Mouse (Mus musculus): ENCODE measurements around the gene Nr1d1. TPM values are rescaled to one million over a fixed set of nuclear protein-coding genes. Genes with fewer than 3 reads are reported as not detected.

The Nr1d1 gene
- polyA plus RNA-seq, 1 experiment from 2014 or later = 1.9 TPM

- H3K9me3 ChIP-seq (ENCODE audit: control insufficient read depth, low read length) = no peaks in the 10 kb centered on the region
- H3K27me3 ChIP-seq (ENCODE audit: control insufficient read depth, insufficient read depth, low read length) = no peaks in the 10 kb centered on the region
- no peaks in the 10 kb centered on the region for H3K36me3 ChIP-seq (ENCODE audit: control insufficient read depth, insufficient read depth, low read length)
- ATAC-seq (ENCODE audit: insufficient read depth, low FRiP score, low TSS enrichment) (no peak), DNase-seq (ENCODE audit: low spot score) (no peak)
- H3K4me1 ChIP-seq (ENCODE audit: control insufficient read depth, insufficient read depth, low read length) = peaks cover 78% of the 10 kb centered on the region
- no peak overlapping the region for H3K27ac ChIP-seq (ENCODE audit: low read depth, low read length)
- H3K9ac ChIP-seq (ENCODE audit: low read length) = no peak overlapping the region
- peak overlapping the region; percentile 41; the same call in 1 of the 2 replicates for H3K4me2 ChIP-seq (ENCODE audit: low read depth)
- 48% methylated on average over 12 of the region's 12 CpGs for WGBS
- H3K4me3 ChIP-seq (ENCODE audit: low read depth, low read length) = no peak overlapping the region
Observed at GRCm38 (mm10) chr11:98745932-98746853, 28.9 kb downstream of the Nr1d1 start.

- peak overlapping the region; percentile 74 for H3K4me2 ChIP-seq (ENCODE audit: low read depth)
- WGBS = 35% methylated on average over 7 of the region's 7 CpGs
- no peak for ATAC-seq (ENCODE audit: insufficient read depth, low FRiP score, low TSS enrichment)
- H3K9me3 ChIP-seq (ENCODE audit: control insufficient read depth, low read length) = no peaks in the 10 kb centered on the region
- no peaks in the 10 kb centered on the region for H3K36me3 ChIP-seq (ENCODE audit: control insufficient read depth, insufficient read depth, low read length)
- peak overlapping the region; percentile 44 for H3K9ac ChIP-seq (ENCODE audit: low read length)
- H3K27me3 ChIP-seq (ENCODE audit: control insufficient read depth, insufficient read depth, low read length) = no peaks in the 10 kb centered on the region
- no peak overlapping the region for H3K4me3 ChIP-seq (ENCODE audit: low read depth, low read length)
- no peak for DNase-seq (ENCODE audit: low spot score)
- peak overlapping the region; percentile 39; the same call in 1 of the 2 replicates for H3K27ac ChIP-seq (ENCODE audit: low read depth, low read length)
- peaks cover 76% of the 10 kb centered on the region for H3K4me1 ChIP-seq (ENCODE audit: control insufficient read depth, insufficient read depth, low read length)
Observed at GRCm38 (mm10) chr11:98744456-98745019, 30.6 kb downstream of the Nr1d1 start.

GRCm38 (mm10) chr11:98743655-98744345 is 31.3 kb downstream of the Nr1d1 start:
- Histone ChIP-seq H3K9ac (ENCODE audit: low read length) (peak overlapping the region; percentile 44), H3K4me2 (ENCODE audit: low read depth) (peak overlapping the region; percentile 74), H3K4me3 (ENCODE audit: low read depth, low read length) (peak overlapping the region; percentile 89), H3K4me1 (ENCODE audit: control insufficient read depth, insufficient read depth, low read length) (peaks cover 69% of the 10 kb centered on the region), H3K36me3 (ENCODE audit: control insufficient read depth, insufficient read depth, low read length) (no peaks in the 10 kb centered on the region), H3K27ac (ENCODE audit: low read depth, low read length) (peak overlapping the region; percentile 39; the same call in 1 of the 2 replicates), H3K27me3 (ENCODE audit: control insufficient read depth, insufficient read depth, low read length) (no peaks in the 10 kb centered on the region), H3K9me3 (ENCODE audit: control insufficient read depth, low read length) (no peaks in the 10 kb centered on the region)
- peak; percentile 70 for DNase-seq (ENCODE audit: low spot score)
- WGBS = 8% methylated on average over 9 of the region's 9 CpGs
- ATAC-seq (ENCODE audit: insufficient read depth, low FRiP score, low TSS enrichment) = no peak

- H3K27ac ChIP-seq (ENCODE audit: low read depth, low read length) = peak overlapping the region; percentile 89
- no peaks in the 10 kb centered on the region for H3K27me3 ChIP-seq (ENCODE audit: control insufficient read depth, insufficient read depth, low read length)
- ATAC-seq (ENCODE audit: insufficient read depth, low FRiP score, low TSS enrichment) (peak; percentile 16; the same call in 1 of the 2 replicates), DNase-seq (ENCODE audit: low spot score) (peak; percentile 59)
- H3K9me3 ChIP-seq (ENCODE audit: control insufficient read depth, low read length) = no peaks in the 10 kb centered on the region
- no peaks in the 10 kb centered on the region for H3K36me3 ChIP-seq (ENCODE audit: control insufficient read depth, insufficient read depth, low read length)
- H3K4me1 ChIP-seq (ENCODE audit: control insufficient read depth, insufficient read depth, low read length) = peaks cover 57% of the 10 kb centered on the region
- WGBS = 3% methylated on average over 21 of the region's 21 CpGs
- peak overlapping the region; percentile 89 for H3K4me3 ChIP-seq (ENCODE audit: low read depth, low read length)
- peak overlapping the region; percentile 92 for H3K9ac ChIP-seq (ENCODE audit: low read length)
- H3K4me2 ChIP-seq (ENCODE audit: low read depth) = peak overlapping the region; percentile 74
Observed at GRCm38 (mm10) chr11:98742397-98743291, 32.5 kb downstream of the Nr1d1 start.

GRCm38 (mm10) chr11:98741622-98742396 is 33.3 kb downstream of the Nr1d1 start:
- no peaks in the 10 kb centered on the region for H3K9me3 ChIP-seq (ENCODE audit: control insufficient read depth, low read length)
- H3K9ac ChIP-seq (ENCODE audit: low read length) = peak overlapping the region; percentile 92
- peak; percentile 89 for DNase-seq (ENCODE audit: low spot score)
- H3K4me2 ChIP-seq (ENCODE audit: low read depth) = peak overlapping the region; percentile 74
- H3K4me1 ChIP-seq (ENCODE audit: control insufficient read depth, insufficient read depth, low read length) = peaks cover 51% of the 10 kb centered on the region
- peak; percentile 64 for ATAC-seq (ENCODE audit: insufficient read depth, low FRiP score, low TSS enrichment)
- no peaks in the 10 kb centered on the region for H3K27me3 ChIP-seq (ENCODE audit: control insufficient read depth, insufficient read depth, low read length)
- WGBS = under 1% methylated on average over 54 of the region's 86 CpGs
- no peaks in the 10 kb centered on the region for H3K36me3 ChIP-seq (ENCODE audit: control insufficient read depth, insufficient read depth, low read length)
- H3K27ac ChIP-seq (ENCODE audit: low read depth, low read length) = peak overlapping the region; percentile 89
- H3K4me3 ChIP-seq (ENCODE audit: low read depth, low read length) = peak overlapping the region; percentile 89

- 1% methylated on average over 16 of the region's 17 CpGs for WGBS
- peak overlapping the region; percentile 92 for H3K9ac ChIP-seq (ENCODE audit: low read length)
- H3K4me3 ChIP-seq (ENCODE audit: low read depth, low read length) = peak overlapping the region; percentile 89
- peaks cover 46% of the 10 kb centered on the region for H3K4me1 ChIP-seq (ENCODE audit: control insufficient read depth, insufficient read depth, low read length)
- H3K9me3 ChIP-seq (ENCODE audit: control insufficient read depth, low read length) = no peaks in the 10 kb centered on the region
- H3K4me2 ChIP-seq (ENCODE audit: low read depth) = peak overlapping the region; percentile 74
- H3K36me3 ChIP-seq (ENCODE audit: control insufficient read depth, insufficient read depth, low read length) = no peaks in the 10 kb centered on the region
- H3K27ac ChIP-seq (ENCODE audit: low read depth, low read length) = peak overlapping the region; percentile 89
- 0 out of 2 replicates have a peak, but pooled peaks have one; percentile 1 for ATAC-seq (ENCODE audit: insufficient read depth, low FRiP score, low TSS enrichment)
- no peaks in the 10 kb centered on the region for H3K27me3 ChIP-seq (ENCODE audit: control insufficient read depth, insufficient read depth, low read length)
- DNase-seq (ENCODE audit: low spot score) = no peak
Observed at GRCm38 (mm10) chr11:98741051-98741620, 34.0 kb downstream of the Nr1d1 start.

- Histone ChIP-seq H3K9ac (ENCODE audit: low read length) (peak within 1 kb of the TSS; percentile 92), H3K36me3 (ENCODE audit: control insufficient read depth, insufficient read depth, low read length) (no peaks in the 10 kb centered on the region), H3K9me3 (ENCODE audit: control insufficient read depth, low read length) (no peaks in the 10 kb centered on the region), H3K4me3 (ENCODE audit: low read depth, low read length) (peak within 1 kb of the TSS; percentile 89), H3K27ac (ENCODE audit: low read depth, low read length) (peak within 1 kb of the TSS; percentile 89), H3K27me3 (ENCODE audit: control insufficient read depth, insufficient read depth, low read length) (no peaks in the 10 kb centered on the region), H3K4me1 (ENCODE audit: control insufficient read depth, insufficient read depth, low read length) (peaks cover 44% of the 10 kb centered on the region), H3K4me2 (ENCODE audit: low read depth) (peak within 1 kb of the TSS; percentile 74)
- DNase-seq (ENCODE audit: low spot score) = peak; percentile 77
- ATAC-seq (ENCODE audit: insufficient read depth, low FRiP score, low TSS enrichment) = peak; percentile 32; the same call in 1 of the 2 replicates
- 2% methylated on average over 22 of the region's 22 CpGs for WGBS
Observed at GRCm38 (mm10) chr11:98740393-98741050, 34.6 kb downstream of the Nr1d1 start, which contains the start of gene Thra. TSS of gene Thra (plus strand) at chr11:98740638.
